In genomic region chr11:103808771-103809610, GRCm38 (mm10) we compare ENCODE assay signal across 8 mouse cellular contexts. TPM values are rescaled to one million over a fixed set of nuclear protein-coding genes. Genes with fewer than 3 reads are reported as not detected.
DNase-seq lines count a peak whose midpoint lies in the region; ATAC-seq and TF ChIP-seq lines count a peak whose summit lies in the region.

No protein-coding gene starts in this region.

- H3K4me2 ChIP-seq in kidney, postnatal 0 days (ENCODE audit: low read length): peak overlapping the region; percentile 74
- peak overlapping the region; percentile 99 for H3K4me2 ChIP-seq in intestine, embryonic 16.5 days (ENCODE audit: low read depth, low read length)
- peak overlapping the region; percentile 97 for H3K4me2 ChIP-seq in neural tube, embryonic 12.5 days (replicated peaks)

- H3K4me1 ChIP-seq in kidney, postnatal 0 days (replicated peaks; ENCODE audit: insufficient read depth, low read length): peaks cover 7% of the 10 kb centered on the region; the same call in 1 of the 2 replicates
- peaks cover 35% of the 10 kb centered on the region for H3K4me1 ChIP-seq in embryonic facial prominence, embryonic 10.5 days
- peaks cover 13% of the 10 kb centered on the region; the same call in 1 of the 2 replicates for H3K4me1 ChIP-seq in intestine, embryonic 16.5 days (ENCODE audit: control insufficient read depth, insufficient read depth, low read length)
- H3K4me1 ChIP-seq in neural tube, embryonic 12.5 days: peaks cover 42% of the 10 kb centered on the region

- H3K27me3 ChIP-seq in kidney, postnatal 0 days (ENCODE audit: insufficient read depth, low read length): peaks cover 58% of the 10 kb centered on the region
- peaks cover 100% of the 10 kb centered on the region for H3K27me3 ChIP-seq in embryonic facial prominence, embryonic 10.5 days (replicated peaks; ENCODE audit: low read depth, poor library complexity, severe bottlenecking)
- H3K27me3 ChIP-seq in intestine, embryonic 16.5 days (replicated peaks; ENCODE audit: control insufficient read depth, insufficient read depth, low read length): peaks cover 57% of the 10 kb centered on the region
- H3K27me3 ChIP-seq in neural tube, embryonic 12.5 days (replicated peaks): peaks cover 42% of the 10 kb centered on the region

- no peak for TF ChIP-seq CTCF in kidney, postnatal 0 days (IDR thresholded peaks at IDR 0.05; ENCODE audit: low read depth)

- no peaks in the 10 kb centered on the region for H3K36me3 ChIP-seq in kidney, postnatal 0 days (ENCODE audit: insufficient read depth, low read length)
- H3K36me3 ChIP-seq in embryonic facial prominence, embryonic 10.5 days (replicated peaks): no peaks in the 10 kb centered on the region
- H3K36me3 ChIP-seq in intestine, embryonic 16.5 days (ENCODE audit: control insufficient read depth, insufficient read depth, low read length): no peaks in the 10 kb centered on the region
- H3K36me3 ChIP-seq in neural tube, embryonic 12.5 days: no peaks in the 10 kb centered on the region

- no peak overlapping the region for H3K27ac ChIP-seq in kidney, postnatal 0 days
- H3K27ac ChIP-seq in embryonic facial prominence, embryonic 10.5 days (replicated peaks): peak overlapping the region; percentile 80; the same call in 1 of the 2 replicates
- H3K27ac ChIP-seq in intestine, embryonic 16.5 days (ENCODE audit: low read length): no peak overlapping the region
- no peak overlapping the region for H3K27ac ChIP-seq in neural tube, embryonic 12.5 days

- peak overlapping the region; percentile 43 for H3K4me3 ChIP-seq in kidney, postnatal 0 days (replicated peaks; ENCODE audit: low read depth, low read length)
- H3K4me3 ChIP-seq in embryonic facial prominence, embryonic 10.5 days: peak overlapping the region; percentile 68
- peak overlapping the region; percentile 63 for H3K4me3 ChIP-seq in intestine, embryonic 16.5 days (ENCODE audit: low read length)
- H3K4me3 ChIP-seq in neural tube, embryonic 12.5 days: peak overlapping the region; percentile 50

- ATAC-seq in kidney, postnatal 0 days (replicated peaks; ENCODE audit: low FRiP score, low read depth): no peak
- no peak for ATAC-seq in intestine, embryonic 16.5 days
- no peak for ATAC-seq in neural tube, embryonic 12.5 days (ENCODE audit: low FRiP score, low read depth)
- no peak for ATAC-seq in activated CD4-positive, CD25-positive, alpha-beta regulatory T cell, adult 4 months

- H3K9me3 ChIP-seq in kidney, postnatal 0 days (replicated peaks; ENCODE audit: low read length): no peaks in the 10 kb centered on the region; the same call in 1 of the 2 replicates
- peaks cover 13% of the 10 kb centered on the region; the same call in 1 of the 2 replicates for H3K9me3 ChIP-seq in embryonic facial prominence, embryonic 10.5 days
- peaks cover 8% of the 10 kb centered on the region for H3K9me3 ChIP-seq in intestine, embryonic 16.5 days (ENCODE audit: control insufficient read depth, low read length)
- H3K9me3 ChIP-seq in neural tube, embryonic 12.5 days: no peaks in the 10 kb centered on the region

- DNase-seq in kidney, postnatal 0 days (ENCODE audit: low spot score): no peak
- DNase-seq in kidney, adult 18-20 months: no peak
- peak; percentile 19 for DNase-seq in embryonic facial prominence, embryonic 10.5 days (ENCODE audit: low spot score)
- DNase-seq in thymus, adult 18-20 months: no peak
- DNase-seq in yolk sac, embryonic 10.5 days (ENCODE audit: low spot score): no peak

- H3K9ac ChIP-seq in kidney, postnatal 0 days (ENCODE audit: low read depth, low read length): no peak overlapping the region
- no peak overlapping the region for H3K9ac ChIP-seq in intestine, embryonic 16.5 days (ENCODE audit: low read depth, low read length)
- peak overlapping the region; percentile 75; the same call in 1 of the 2 replicates for H3K9ac ChIP-seq in neural tube, embryonic 12.5 days

- WGBS in kidney, postnatal 0 days: 5% methylated on average over 29 of the region's 29 CpGs
- WGBS in embryonic facial prominence, embryonic 10.5 days: 3% methylated on average over 29 of the region's 29 CpGs
- WGBS in intestine, embryonic 16.5 days: 8% methylated on average over 29 of the region's 29 CpGs
- WGBS in neural tube, embryonic 12.5 days: 2% methylated on average over 29 of the region's 29 CpGs

RNA-seq across cellular contexts. Expression of gene Wnt3, which starts 35.0 kb away (rescaled TPM):
- polyA plus RNA-seq in kidney, postnatal 0 days (2015; fragmentation: Nextera tagmentation; extraction: Ambion mirVana): 0.05 and 0.06 TPM in 2 replicates
- polyA plus RNA-seq in embryonic facial prominence, embryonic 10.5 days (2016; fragmentation: Nextera tagmentation; extraction: Ambion mirVana): 3.7 and 4.3 TPM in 2 replicates
- polyA plus RNA-seq in intestine, embryonic 16.5 days (2015; fragmentation: Nextera tagmentation; extraction: Ambion mirVana): 0.39 and 0.51 TPM in 2 replicates
- polyA plus RNA-seq in neural tube, embryonic 12.5 days (2016; fragmentation: Nextera tagmentation; extraction: Ambion mirVana): 6.9 and 7.8 TPM in 2 replicates
- 1 to 10 TPM; 1.4 to 2.9 TPM for polyA plus RNA-seq in activated CD4-positive, CD25-positive, alpha-beta regulatory T cell, adult 4 months (2017; shearing (Covaris generic))

RNA-seq across cellular contexts. Expression of gene Wnt9b, which starts 59.4 kb away (rescaled TPM):
- 10.4 and 12.5 TPM in 2 replicates for polyA plus RNA-seq in kidney, postnatal 0 days (2015; fragmentation: Nextera tagmentation; extraction: Ambion mirVana)
- 4.5 and 5.3 TPM in 2 replicates for polyA plus RNA-seq in embryonic facial prominence, embryonic 10.5 days (2016; fragmentation: Nextera tagmentation; extraction: Ambion mirVana)
- polyA plus RNA-seq in intestine, embryonic 16.5 days (2015; fragmentation: Nextera tagmentation; extraction: Ambion mirVana): 0.05 and 0.06 TPM in 2 replicates
- 0.32 and 0.37 TPM in 2 replicates for polyA plus RNA-seq in neural tube, embryonic 12.5 days (2016; fragmentation: Nextera tagmentation; extraction: Ambion mirVana)
- polyA plus RNA-seq in activated CD4-positive, CD25-positive, alpha-beta regulatory T cell, adult 4 months (2017; shearing (Covaris generic)): not detected
